Mouse (Mus musculus): Measurements from ENCODE around the gene Il16. TPM values are rescaled to one million over a fixed set of nuclear protein-coding genes. Genes with fewer than 3 reads are reported as not detected.

The Il16 gene
- polyA plus RNA-seq, 2 experiments, result 5.8 to 6.6 TPM

DNA sequence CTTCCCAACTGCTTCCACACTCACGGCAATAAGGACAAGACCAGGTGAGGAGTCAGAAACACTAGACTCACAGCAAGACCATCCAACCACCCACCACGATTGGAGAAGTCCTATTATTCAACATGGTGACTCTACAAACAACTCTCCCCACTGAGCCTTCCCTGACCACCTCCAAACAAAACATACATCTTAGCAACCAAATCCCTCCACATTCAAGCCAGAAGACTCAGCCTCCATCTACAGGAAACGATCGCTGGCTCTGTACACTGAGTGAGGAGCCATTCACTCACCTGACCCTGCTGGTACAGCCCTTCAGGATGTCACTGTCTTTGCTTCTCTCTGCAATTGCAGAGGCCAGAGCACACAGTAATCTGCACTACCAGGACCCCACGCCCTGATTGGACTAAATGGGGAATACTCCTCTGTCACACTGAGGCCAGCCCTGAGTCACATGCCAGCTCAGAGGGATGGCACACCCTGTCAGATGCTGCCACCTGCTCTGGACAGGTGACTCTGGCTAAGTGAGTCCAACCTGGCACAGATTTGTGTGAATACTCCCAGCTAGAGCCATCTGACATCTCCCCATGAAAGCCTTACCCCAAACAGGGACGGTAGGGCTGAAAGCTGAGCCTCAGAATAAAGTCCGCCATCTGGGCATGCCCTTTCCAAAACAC lies 10.3 kb downstream of the Il16 start:
- no peak for DNase-seq (ENCODE audit: low spot score)
- Histone ChIP-seq H3K36me3 (ENCODE audit: control insufficient read depth, insufficient read depth, low read length) (no peaks in the 10 kb centered on the region), H3K4me2 (replicated peaks; ENCODE audit: low read depth, low read length, severe bottlenecking) (no peak overlapping the region), H3K9ac (ENCODE audit: low read depth, low read length, severe bottlenecking) (no peak overlapping the region), H3K27ac (replicated peaks; ENCODE audit: low read depth, low read length) (no peak overlapping the region), H3K4me3 (replicated peaks; ENCODE audit: low read length) (no peak overlapping the region), H3K9me3 (ENCODE audit: control insufficient read depth, low read length) (no peaks in the 10 kb centered on the region), H3K4me1 (ENCODE audit: control insufficient read depth, insufficient read depth, low read length) (peaks cover 15% of the 10 kb centered on the region), H3K27me3 (ENCODE audit: control insufficient read depth, insufficient read depth, low read length) (no peaks in the 10 kb centered on the region)
- no peak for TF ChIP-seq POLR2A (IDR thresholded peaks at IDR 0.05; ENCODE audit: borderline replicate concordance, extremely low read depth, insufficient read depth, insufficient read length)
- ATAC-seq (ENCODE audit: low FRiP score, low read depth), result no peak
- WGBS, result 91% methylated on average over 7 of the region's 7 CpGs

DNA sequence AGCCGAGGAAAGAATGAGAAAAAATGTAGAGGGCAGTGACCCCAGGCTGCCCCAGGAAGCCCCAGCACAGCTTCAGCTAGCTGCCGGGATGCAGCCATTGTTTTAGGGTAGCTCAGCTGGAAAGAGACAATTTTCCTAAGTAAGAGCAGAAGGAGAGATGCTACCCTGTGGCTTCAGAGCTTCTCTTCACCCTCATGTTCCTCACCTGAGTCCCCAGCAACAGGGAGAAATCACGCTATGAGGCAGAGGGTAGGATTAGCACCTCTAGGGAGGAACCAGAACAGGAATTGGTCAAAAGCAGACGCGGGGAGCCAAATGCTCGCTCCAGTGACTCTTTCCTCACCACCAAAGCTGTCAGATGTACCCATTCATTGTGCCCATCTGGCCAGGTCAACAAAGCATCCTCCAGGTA lies 10.8 kb downstream of the Il16 start:
- no peak overlapping the region for H3K4me2 ChIP-seq (replicated peaks; ENCODE audit: low read depth, low read length, severe bottlenecking)
- no peak overlapping the region for H3K4me3 ChIP-seq (replicated peaks; ENCODE audit: low read length)
- no peak for TF ChIP-seq POLR2A (IDR thresholded peaks at IDR 0.05; ENCODE audit: borderline replicate concordance, extremely low read depth, insufficient read depth, insufficient read length)
- ATAC-seq (ENCODE audit: low FRiP score, low read depth) (no peak), DNase-seq (ENCODE audit: low spot score) (no peak)
- no peaks in the 10 kb centered on the region for H3K9me3 ChIP-seq (ENCODE audit: control insufficient read depth, low read length)
- H3K27me3 ChIP-seq (ENCODE audit: control insufficient read depth, insufficient read depth, low read length), result no peaks in the 10 kb centered on the region
- H3K4me1 ChIP-seq (ENCODE audit: control insufficient read depth, insufficient read depth, low read length), result peaks cover 9% of the 10 kb centered on the region
- no peaks in the 10 kb centered on the region for H3K36me3 ChIP-seq (ENCODE audit: control insufficient read depth, insufficient read depth, low read length)
- no peak overlapping the region for H3K9ac ChIP-seq (ENCODE audit: low read depth, low read length, severe bottlenecking)
- H3K27ac ChIP-seq (replicated peaks; ENCODE audit: low read depth, low read length), result no peak overlapping the region
- 66% methylated on average over 6 of the region's 6 CpGs for WGBS

DNA sequence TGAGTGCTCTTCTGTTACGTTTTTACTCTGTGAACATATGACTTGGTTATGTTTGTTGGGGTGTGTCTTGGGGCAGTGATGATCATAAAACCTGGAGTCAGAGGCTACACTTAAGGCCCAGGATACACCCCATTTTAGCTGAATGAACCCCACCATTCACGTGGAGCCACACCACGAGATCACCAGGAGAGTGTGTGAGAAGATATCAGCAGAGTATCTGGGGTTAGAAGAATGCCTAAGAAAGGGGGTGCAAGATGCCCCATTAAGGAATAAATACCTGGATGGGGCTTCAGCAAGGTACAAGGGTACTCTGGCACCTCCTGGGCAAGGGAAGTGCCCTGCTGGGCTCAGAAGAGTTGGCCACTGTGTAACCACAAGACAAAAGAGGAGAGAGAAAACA lies 11.3 kb downstream of the Il16 start:
- no peak for DNase-seq (ENCODE audit: low spot score)
- TF ChIP-seq POLR2A (IDR thresholded peaks at IDR 0.05; ENCODE audit: borderline replicate concordance, extremely low read depth, insufficient read depth, insufficient read length), result no peak
- 89% methylated on average over 3 of the region's 3 CpGs for WGBS

DNA sequence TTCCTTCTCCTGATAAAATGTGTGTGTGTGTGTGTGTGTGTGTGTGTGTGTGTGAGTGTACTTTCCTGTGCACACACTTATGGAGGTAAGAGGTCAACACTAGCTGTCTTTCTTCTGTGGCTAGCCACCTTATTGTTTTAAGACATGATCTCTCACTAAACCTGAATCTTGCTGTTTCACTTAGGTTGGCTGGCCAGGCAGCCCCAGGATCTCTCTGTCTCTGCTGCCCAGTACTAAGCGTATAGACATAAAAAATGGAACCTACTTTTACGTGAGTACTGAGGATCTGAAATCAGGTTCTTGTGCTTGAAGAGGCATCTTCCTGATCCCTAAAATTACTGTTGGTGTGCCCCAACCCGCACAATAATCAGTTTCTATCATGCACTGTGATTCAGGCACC lies 12.7 kb downstream of the Il16 start:
- WGBS, result 90% methylated on average over 3 of the region's 3 CpGs
- Histone ChIP-seq H3K27me3 (ENCODE audit: control insufficient read depth, insufficient read depth, low read length) (no peaks in the 10 kb centered on the region), H3K9me3 (ENCODE audit: control insufficient read depth, low read length) (no peaks in the 10 kb centered on the region), H3K4me3 (replicated peaks; ENCODE audit: low read length) (no peak overlapping the region), H3K9ac (ENCODE audit: low read depth, low read length, severe bottlenecking) (no peak overlapping the region), H3K36me3 (ENCODE audit: control insufficient read depth, insufficient read depth, low read length) (no peaks in the 10 kb centered on the region), H3K4me1 (ENCODE audit: control insufficient read depth, insufficient read depth, low read length) (no peaks in the 10 kb centered on the region), H3K27ac (replicated peaks; ENCODE audit: low read depth, low read length) (no peak overlapping the region), H3K4me2 (replicated peaks; ENCODE audit: low read depth, low read length, severe bottlenecking) (no peak overlapping the region)
- ATAC-seq (ENCODE audit: low FRiP score, low read depth) (no peak), DNase-seq (ENCODE audit: low spot score) (no peak)
- no peak for TF ChIP-seq POLR2A (IDR thresholded peaks at IDR 0.05; ENCODE audit: borderline replicate concordance, extremely low read depth, insufficient read depth, insufficient read length)

More for the DNA sequence above, 11.3 kb downstream of the Il16 start:
- Histone ChIP-seq H3K27me3 (ENCODE audit: control insufficient read depth, insufficient read depth, low read length) (no peaks in the 10 kb centered on the region), H3K36me3 (ENCODE audit: control insufficient read depth, insufficient read depth, low read length) (no peaks in the 10 kb centered on the region), H3K4me1 (ENCODE audit: control insufficient read depth, insufficient read depth, low read length) (peaks cover 5% of the 10 kb centered on the region; the same call in 1 of the 2 replicates), H3K9ac (ENCODE audit: low read depth, low read length, severe bottlenecking) (no peak overlapping the region), H3K4me3 (replicated peaks; ENCODE audit: low read length) (no peak overlapping the region), H3K4me2 (replicated peaks; ENCODE audit: low read depth, low read length, severe bottlenecking) (no peak overlapping the region), H3K27ac (replicated peaks; ENCODE audit: low read depth, low read length) (no peak overlapping the region), H3K9me3 (ENCODE audit: control insufficient read depth, low read length) (no peaks in the 10 kb centered on the region)
- ATAC-seq (ENCODE audit: low FRiP score, low read depth), result no peak

DNA sequence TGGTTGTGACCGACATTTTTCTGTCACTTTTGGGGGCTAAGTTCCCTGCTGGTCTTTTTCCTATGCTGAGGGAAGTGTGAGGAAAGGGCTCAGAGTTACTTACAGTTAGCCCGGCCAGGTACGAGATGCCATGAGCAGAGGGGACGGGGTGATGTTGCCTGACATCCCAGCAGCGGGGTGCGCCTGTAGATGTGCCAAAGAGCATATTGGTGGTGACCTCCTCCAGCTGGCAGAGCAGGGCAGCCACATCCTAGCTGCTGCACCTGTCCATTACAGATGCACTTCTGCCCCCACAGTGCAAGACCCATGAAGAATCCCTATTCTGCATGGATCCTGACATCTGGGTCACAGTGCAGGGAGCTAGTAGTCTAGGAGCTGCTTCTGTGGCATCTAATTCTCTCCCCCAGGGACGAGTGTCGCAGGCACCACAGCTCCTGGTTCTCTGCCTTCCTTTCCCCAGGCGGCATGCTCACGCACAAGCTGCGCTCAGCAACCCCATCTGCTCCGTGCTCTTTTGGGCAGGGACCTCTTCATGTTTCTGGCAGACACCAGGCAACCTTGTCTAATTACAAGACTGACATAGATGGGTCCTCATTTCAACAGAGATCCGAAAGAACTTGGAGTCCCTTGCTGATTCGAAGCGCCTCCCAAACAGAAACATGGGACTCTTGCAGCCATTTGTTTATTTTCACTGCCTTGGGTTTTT lies 13.4 kb downstream of the Il16 start:
- Histone ChIP-seq H3K9ac (ENCODE audit: low read depth, low read length, severe bottlenecking) (no peak overlapping the region), H3K9me3 (ENCODE audit: control insufficient read depth, low read length) (no peaks in the 10 kb centered on the region), H3K27me3 (ENCODE audit: control insufficient read depth, insufficient read depth, low read length) (no peaks in the 10 kb centered on the region), H3K27ac (replicated peaks; ENCODE audit: low read depth, low read length) (no peak overlapping the region), H3K4me2 (replicated peaks; ENCODE audit: low read depth, low read length, severe bottlenecking) (no peak overlapping the region), H3K36me3 (ENCODE audit: control insufficient read depth, insufficient read depth, low read length) (no peaks in the 10 kb centered on the region), H3K4me1 (ENCODE audit: control insufficient read depth, insufficient read depth, low read length) (no peaks in the 10 kb centered on the region), H3K4me3 (replicated peaks; ENCODE audit: low read length) (no peak overlapping the region)
- no peak for DNase-seq (ENCODE audit: low spot score)
- no peak for TF ChIP-seq POLR2A (IDR thresholded peaks at IDR 0.05; ENCODE audit: borderline replicate concordance, extremely low read depth, insufficient read depth, insufficient read length)
- WGBS, result 83% methylated on average over 15 of the region's 15 CpGs
- ATAC-seq (ENCODE audit: low FRiP score, low read depth), result no peak

Data from limb, embryonic 14.5 days (tissue).